Mouse (Mus musculus): ENCODE data around the gene Pacrg. TPM values are rescaled to one million over a fixed set of nuclear protein-coding genes. Genes with fewer than 3 reads are reported as not detected.

The Pacrg gene
- polyA plus RNA-seq, 2 experiments from 2014 or later = not detected

GRCm38 (mm10) chr17:10483945-10484546 lies 356.1 kb downstream of the Pacrg start:
- ATAC-seq = no peak

GRCm38 (mm10) chr17:10481081-10481480 lies 359.0 kb downstream of the Pacrg start:
- ATAC-seq = no peak

GRCm38 (mm10) chr17:10479020-10479707 lies 360.9 kb downstream of the Pacrg start:
- ATAC-seq = no peak

GRCm38 (mm10) chr17:10478377-10478776 lies 361.7 kb downstream of the Pacrg start:
- no peak for ATAC-seq

- no peak for ATAC-seq
Observed at GRCm38 (mm10) chr17:10476807-10477206, 363.3 kb downstream of the Pacrg start.

GRCm38 (mm10) chr17:10474972-10475371 lies 365.1 kb downstream of the Pacrg start:
- no peak for ATAC-seq

GRCm38 (mm10) chr17:10473826-10474384 lies 366.2 kb downstream of the Pacrg start:
- no peak for ATAC-seq

- ATAC-seq = no peak
Observed at GRCm38 (mm10) chr17:10473175-10473574, 366.9 kb downstream of the Pacrg start.

GRCm38 (mm10) chr17:10469874-10470568 lies 370.1 kb downstream of the Pacrg start:
- no peak for ATAC-seq

- no peak for ATAC-seq
Observed at GRCm38 (mm10) chr17:10467102-10467501, 373.0 kb downstream of the Pacrg start.

GRCm38 (mm10) chr17:10465467-10465866 lies 374.6 kb downstream of the Pacrg start:
- ATAC-seq = no peak

- ATAC-seq = no peak
Observed at GRCm38 (mm10) chr17:10464700-10465099, 375.4 kb downstream of the Pacrg start.

GRCm38 (mm10) chr17:10463626-10464025 lies 376.5 kb downstream of the Pacrg start:
- ATAC-seq = no peak

- ATAC-seq = no peak
Observed at GRCm38 (mm10) chr17:10460916-10461315, 379.2 kb downstream of the Pacrg start.

GRCm38 (mm10) chr17:10458743-10459142 lies 381.4 kb downstream of the Pacrg start:
- ATAC-seq = no peak

GRCm38 (mm10) chr17:10456409-10456808 lies 383.7 kb downstream of the Pacrg start:
- no peak for ATAC-seq

- no peak for ATAC-seq
Observed at GRCm38 (mm10) chr17:10455961-10456360, 384.1 kb downstream of the Pacrg start.

- no peak for ATAC-seq
Observed at GRCm38 (mm10) chr17:10454406-10454805, 385.7 kb downstream of the Pacrg start.

- ATAC-seq = no peak
Observed at GRCm38 (mm10) chr17:10452801-10453200, 387.3 kb downstream of the Pacrg start.

- no peak for ATAC-seq
Observed at GRCm38 (mm10) chr17:10451306-10452077, 388.6 kb downstream of the Pacrg start.

GRCm38 (mm10) chr17:10449800-10450299 lies 390.3 kb downstream of the Pacrg start:
- ATAC-seq = no peak

GRCm38 (mm10) chr17:10448417-10448816 lies 391.7 kb downstream of the Pacrg start:
- no peak for ATAC-seq
